Mouse (Mus musculus) olfactory bulb, adult 2 months (tissue): ENCODE data around the gene Abcc4.

Experiments
- CTCF ChIP-seq: fragments of 200-500 bp; IDR thresholded peaks from 2 replicates; pipeline ENCODE4 v1.5.1; 2012; ENCODE audit warnings: low read depth, mild to moderate bottlenecking, low read length, moderate library complexity; ENCODE audit not compliant: insufficient read depth
- POLR2A ChIP-seq: fragments of 200-500 bp; IDR thresholded peaks from 2 replicates; pipeline ENCODE4 v1.6.1; 2012; ENCODE audit warnings: mild to moderate bottlenecking, low read depth, low read length, moderate library complexity; ENCODE audit not compliant: insufficient read depth

GRCm38 (mm10) chr14:118725467-118725866, 19.4 kb upstream of the Abcc4 start:
- TF ChIP-seq CTCF (no peak), POLR2A (no peak)
